ENCODE assay signal across 8 mouse cellular contexts in genomic region chr12:25097052-25097209, GRCm38 (mm10). TPM values are rescaled to one million over a fixed set of nuclear protein-coding genes. Genes with fewer than 3 reads are reported as not detected.
DNase-seq lines count a peak whose midpoint lies in the region; ATAC-seq and TF ChIP-seq lines count a peak whose summit lies in the region.

Gene Id2 (minus strand): TSS chr12:25097140.

- ATAC-seq in forebrain, embryonic 13.5 days = no peak
- no peak for ATAC-seq in intestine, postnatal 0 days
- ATAC-seq in midbrain, embryonic 12.5 days (ENCODE audit: low FRiP score, low read depth) = no peak

- no peaks in the 10 kb centered on the region for H3K36me3 ChIP-seq in ES-E14 (ENCODE audit: control insufficient read depth, insufficient read depth, low read length, poor library complexity, severe bottlenecking)
- H3K36me3 ChIP-seq in forebrain, embryonic 13.5 days (ENCODE audit: poor library complexity, severe bottlenecking) = no peaks in the 10 kb centered on the region
- no peaks in the 10 kb centered on the region for H3K36me3 ChIP-seq in intestine, postnatal 0 days (ENCODE audit: control insufficient read depth, insufficient read depth)
- H3K36me3 ChIP-seq in midbrain, embryonic 12.5 days = no peaks in the 10 kb centered on the region

- in situ Hi-C loops in ES-E14 (cut with MboI; ENCODE audit: low sequenced_read_pairs in 2 of 2, unreplicated experiment in 2 of 2) = loop anchor here in 1 of 2 experiments (25.0 kb wide), 3 partner anchors 315 to 1190 kb away; no protein-coding TSS in a partner anchor

- peaks cover 3% of the 10 kb centered on the region; the same call in 1 of the 2 replicates for H3K27me3 ChIP-seq in forebrain, embryonic 13.5 days
- no peaks in the 10 kb centered on the region for H3K27me3 ChIP-seq in intestine, postnatal 0 days (replicated peaks; ENCODE audit: control insufficient read depth, insufficient read depth, low read length)
- H3K27me3 ChIP-seq in midbrain, embryonic 12.5 days = 0 out of 2 replicates have a peak, but pooled peaks cover 6% of the 10 kb centered on the region

- peak within 1 kb of the TSS; percentile 75 to 76 for H3K4me3 ChIP-seq in ES-E14 (ENCODE audit: insufficient read depth in 1 of 2, low read depth in 1 of 2, low read length in 2 of 2, poor library complexity in 1 of 2, severe bottlenecking in 1 of 2)
- H3K4me3 ChIP-seq in forebrain, embryonic 13.5 days = peak within 1 kb of the TSS; percentile 60
- H3K4me3 ChIP-seq in intestine, postnatal 0 days (ENCODE audit: low read depth, low read length) = peak within 1 kb of the TSS; percentile 78
- peak within 1 kb of the TSS; percentile 79 for H3K4me3 ChIP-seq in midbrain, embryonic 12.5 days

- intact Hi-C loops in gastrocnemius, postnatal 14 days (cut with DNase I; ENCODE audit: low total_unique reads) = loop anchor here (10.0 kb wide), 1 partner anchor 978 kb away; no protein-coding TSS in a partner anchor

- H3K4me2 ChIP-seq in forebrain, embryonic 13.5 days = peak within 1 kb of the TSS; percentile 94
- peak within 1 kb of the TSS; percentile 96 for H3K4me2 ChIP-seq in intestine, postnatal 0 days (replicated peaks; ENCODE audit: low read depth)
- H3K4me2 ChIP-seq in midbrain, embryonic 12.5 days (replicated peaks) = peak within 1 kb of the TSS; percentile 94

- H3K4me1 ChIP-seq in ES-E14 (ENCODE audit: control insufficient read depth in 2 of 2, insufficient read depth in 2 of 2, low read length in 2 of 2, poor library complexity in 1 of 2) = peaks cover 2 to 12% of the 10 kb centered on the region in 2 experiments; a peak in 3 of 4 replicates
- H3K4me1 ChIP-seq in forebrain, embryonic 13.5 days = peaks cover 66% of the 10 kb centered on the region
- no peaks in the 10 kb centered on the region; the same call in 1 of the 2 replicates for H3K4me1 ChIP-seq in intestine, postnatal 0 days (replicated peaks; ENCODE audit: control insufficient read depth, insufficient read depth, low read length)
- peaks cover 55% of the 10 kb centered on the region for H3K4me1 ChIP-seq in midbrain, embryonic 12.5 days

- TF ChIP-seq CTCF in intestine, postnatal 0 days (IDR thresholded peaks at IDR 0.05; ENCODE audit: low read depth) = no peak

- 3% methylated on average over 1 of the region's 1 CpGs for WGBS in forebrain, embryonic 13.5 days
- WGBS in intestine, postnatal 0 days = 2% methylated on average over 1 of the region's 1 CpGs
- WGBS in midbrain, embryonic 12.5 days = 0% methylated on average over 1 of the region's 1 CpGs

- H3K27ac ChIP-seq in ES-E14 (ENCODE audit: insufficient read depth, low read depth, low read length, poor library complexity, severe bottlenecking) = no peak within 1 kb of the TSS
- peak within 1 kb of the TSS; percentile 88 for H3K27ac ChIP-seq in forebrain, embryonic 13.5 days
- peak within 1 kb of the TSS; percentile 96 for H3K27ac ChIP-seq in intestine, postnatal 0 days (ENCODE audit: low read depth, low read length)
- peak within 1 kb of the TSS; percentile 93 for H3K27ac ChIP-seq in midbrain, embryonic 12.5 days (replicated peaks)

- no peak for DNase-seq in gastrocnemius, postnatal 4 days (ENCODE audit: low spot score in 2 of 2)
- DNase-seq in gastrocnemius, postnatal 14 days = no peak
- no peak for DNase-seq in ES-E14 (ENCODE audit: low read depth, low spot score)
- DNase-seq in right cerebral cortex, postnatal 4 days = no peak
- no peak for DNase-seq in kidney, postnatal 14 days

- no peaks in the 10 kb centered on the region for H3K9me3 ChIP-seq in ES-E14 (ENCODE audit: control insufficient read depth, insufficient read depth, low read depth, low read length)
- H3K9me3 ChIP-seq in forebrain, embryonic 13.5 days (replicated peaks) = no peaks in the 10 kb centered on the region
- no peaks in the 10 kb centered on the region for H3K9me3 ChIP-seq in intestine, postnatal 0 days (ENCODE audit: control insufficient read depth)
- no peaks in the 10 kb centered on the region for H3K9me3 ChIP-seq in midbrain, embryonic 12.5 days

- H3K9ac ChIP-seq in ES-E14 (ENCODE audit: insufficient read depth, low read depth, low read length, poor library complexity, severe bottlenecking) = peak within 1 kb of the TSS; percentile 63
- H3K9ac ChIP-seq in forebrain, embryonic 13.5 days = peak within 1 kb of the TSS; percentile 71
- H3K9ac ChIP-seq in intestine, postnatal 0 days (ENCODE audit: low read depth, low read length) = peak within 1 kb of the TSS; percentile 64
- peak within 1 kb of the TSS; percentile 73 for H3K9ac ChIP-seq in midbrain, embryonic 12.5 days (replicated peaks)

TF ChIP-seq in ES-E14, 5 proteins besides CTCF, POLR2A, EP300 and RAD21:
- TF ChIP-seq HCFC1 (IDR thresholded peaks at IDR 0.05; ENCODE audit: borderline replicate concordance, insufficient read depth, low read length) = no peak
- TF ChIP-seq ZNF384 (IDR thresholded peaks at IDR 0.05; ENCODE audit: low read depth, low read length) = no peak
- no peak for TF ChIP-seq ZC3H11A (IDR thresholded peaks at IDR 0.05; ENCODE audit: borderline replicate concordance, low read depth, low read length)
- TF ChIP-seq CHD2 (IDR thresholded peaks at IDR 0.05; ENCODE audit: low read depth, low read length) = no peak
- no peak for TF ChIP-seq MAFK (IDR thresholded peaks at IDR 0.05; ENCODE audit: insufficient read depth, low read depth, low read length)

RNA-seq across cellular contexts. Expression of gene Id2, which starts in this region (rescaled TPM):
- total RNA-seq in gastrocnemius, postnatal 4 days (2021) = 10 to 100 TPM; 18.8 to 23.9 TPM
- 1 to 10 TPM; 6.5 to 8.0 TPM for total RNA-seq in gastrocnemius, postnatal 14 days (2021)
- 8.8 and 14.5 TPM in 2 replicates for total RNA-seq in ES-E14 (2012; rRNA removed)
- 195 and 253 TPM in 2 replicates for polyA plus RNA-seq in forebrain, embryonic 13.5 days (2015; fragmentation: Nextera tagmentation; extraction: Ambion mirVana)
- 313 and 344 TPM in 2 replicates for polyA plus RNA-seq in intestine, postnatal 0 days (2015; fragmentation: Nextera tagmentation; extraction: Ambion mirVana)
- polyA plus RNA-seq in midbrain, embryonic 12.5 days (2016; fragmentation: Nextera tagmentation; extraction: Ambion mirVana) = 249 and 276 TPM in 2 replicates
